In the genomic region with DNA sequence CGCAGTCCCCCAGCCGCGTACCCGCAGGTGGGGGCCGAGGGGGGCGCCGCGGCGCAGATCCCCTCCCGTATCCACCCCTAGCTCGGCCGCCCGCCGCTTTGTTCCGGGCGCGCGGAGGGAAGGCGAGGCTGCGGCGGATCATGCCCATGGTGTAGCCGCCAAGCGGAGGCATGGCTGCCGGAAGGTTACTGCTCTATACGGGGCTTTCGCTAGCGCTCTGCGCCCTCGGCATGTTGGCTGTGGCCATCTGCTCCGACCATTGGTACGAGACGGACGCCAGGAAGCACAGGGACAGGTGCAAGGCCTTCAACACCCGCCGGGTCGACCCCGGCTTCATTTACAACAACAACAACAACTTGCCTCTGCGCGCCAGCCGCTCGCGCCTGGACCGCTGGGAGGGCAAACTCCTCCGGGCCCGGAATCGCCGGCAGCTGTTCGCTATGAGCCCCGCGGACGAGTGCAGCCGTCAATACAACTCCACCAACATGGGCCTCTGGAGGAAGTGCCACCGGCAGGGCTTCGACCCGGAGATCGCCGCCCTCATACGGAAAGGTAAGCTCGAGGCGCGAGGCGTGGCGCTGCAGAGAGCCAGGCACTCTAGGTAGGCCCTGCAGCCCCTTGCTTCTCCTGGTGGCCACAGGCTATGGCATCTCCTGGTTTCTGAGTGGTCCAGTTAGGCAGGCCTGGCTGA, we compare ENCODE assay signal across 8 mouse cellular contexts. TPM values are rescaled to one million over a fixed set of nuclear protein-coding genes. Genes with fewer than 3 reads are reported as not detected.
A peak's percentile ranks its signal among the peaks of the same experiment; 100 is the strongest.
DNase-seq lines count a peak whose midpoint lies in the region; ATAC-seq lines count a peak whose summit lies in the region.

Gene Tmem178b (plus strand): TSS at position 371 of the 691 bp plus-strand sequence.

- ATAC-seq in heart, embryonic 13.5 days (ENCODE audit: extremely low read depth, insufficient number of reproducible peaks, low FRiP score, low TSS enrichment), result no peak
- ATAC-seq in liver, embryonic 15.5 days (ENCODE audit: insufficient read depth), result no peak
- peak; percentile 24; the same call in 1 of the 2 replicates for ATAC-seq in stomach, embryonic 14.5 days (ENCODE audit: insufficient number of reproducible peaks, insufficient read depth, low FRiP score, low read depth)

- no peaks in the 10 kb centered on the region for H3K36me3 ChIP-seq in heart, embryonic 13.5 days
- no peaks in the 10 kb centered on the region for H3K36me3 ChIP-seq in liver, embryonic 15.5 days (replicated peaks)
- H3K36me3 ChIP-seq in stomach, embryonic 14.5 days (ENCODE audit: control insufficient read depth, insufficient read depth, low read length), result no peaks in the 10 kb centered on the region

- H3K27ac ChIP-seq in heart, embryonic 13.5 days (replicated peaks), result no peak within 1 kb of the TSS
- H3K27ac ChIP-seq in liver, embryonic 15.5 days (replicated peaks), result no peak within 1 kb of the TSS
- H3K27ac ChIP-seq in stomach, embryonic 14.5 days (ENCODE audit: low read length), result no peak within 1 kb of the TSS

- H3K9me3 ChIP-seq in heart, embryonic 13.5 days, result no peaks in the 10 kb centered on the region
- no peaks in the 10 kb centered on the region for H3K9me3 ChIP-seq in liver, embryonic 15.5 days (replicated peaks)
- no peaks in the 10 kb centered on the region for H3K9me3 ChIP-seq in stomach, embryonic 14.5 days (ENCODE audit: control insufficient read depth, low read depth, low read length)

- H3K4me3 ChIP-seq in heart, embryonic 13.5 days, result peak within 1 kb of the TSS; percentile 54
- H3K4me3 ChIP-seq in liver, embryonic 15.5 days (replicated peaks), result peak within 1 kb of the TSS; percentile 32
- H3K4me3 ChIP-seq in stomach, embryonic 14.5 days (ENCODE audit: low read depth, low read length), result peak within 1 kb of the TSS; percentile 51

- peak within 1 kb of the TSS; percentile 55 for H3K9ac ChIP-seq in heart, embryonic 13.5 days
- H3K9ac ChIP-seq in liver, embryonic 15.5 days, result no peak within 1 kb of the TSS
- H3K9ac ChIP-seq in stomach, embryonic 14.5 days (replicated peaks; ENCODE audit: low read depth, low read length), result 0 out of 2 replicates have a peak within 1 kb of the TSS, but pooled peaks have one; percentile 14

- H3K27me3 ChIP-seq in heart, embryonic 13.5 days (replicated peaks), result peaks cover 87% of the 10 kb centered on the region
- H3K27me3 ChIP-seq in liver, embryonic 15.5 days, result peaks cover 69% of the 10 kb centered on the region
- peaks cover 32% of the 10 kb centered on the region for H3K27me3 ChIP-seq in stomach, embryonic 14.5 days (ENCODE audit: control insufficient read depth, insufficient read depth, low read length)

- H3K4me1 ChIP-seq in heart, embryonic 13.5 days, result peaks cover 29% of the 10 kb centered on the region
- H3K4me1 ChIP-seq in liver, embryonic 15.5 days (replicated peaks), result peaks cover 4% of the 10 kb centered on the region; the same call in 1 of the 2 replicates
- peaks cover 5% of the 10 kb centered on the region; the same call in 1 of the 2 replicates for H3K4me1 ChIP-seq in stomach, embryonic 14.5 days (ENCODE audit: control insufficient read depth, insufficient read depth, low read length)

- WGBS in heart, embryonic 13.5 days, result under 1% methylated on average over 63 of the region's 63 CpGs
- WGBS in liver, embryonic 15.5 days (ENCODE audit: insufficient replicate concordance), result 1% methylated on average over 63 of the region's 63 CpGs
- WGBS in stomach, embryonic 14.5 days, result under 1% methylated on average over 63 of the region's 63 CpGs

- peak; percentile 23 for DNase-seq in thymus, postnatal 4 days
- no peak for DNase-seq in thymus, adult 18-20 months
- peak; percentile 57 for DNase-seq in embryo, embryonic 10.5 days (ENCODE audit: low spot score)
- DNase-seq in kidney, postnatal 14 days, result peak; percentile 5
- no peak for DNase-seq in urinary bladder, postnatal 4 days (ENCODE audit: low spot score in 2 of 2)

- peak within 1 kb of the TSS; percentile 89 for H3K4me2 ChIP-seq in heart, embryonic 13.5 days
- peak within 1 kb of the TSS; percentile 58 for H3K4me2 ChIP-seq in liver, embryonic 15.5 days
- H3K4me2 ChIP-seq in stomach, embryonic 14.5 days (replicated peaks; ENCODE audit: low read depth, low read length), result peak within 1 kb of the TSS; percentile 97

RNA-seq across cellular contexts. Expression of gene Tmem178b, which starts in this region (rescaled TPM):
- polyA plus RNA-seq in heart, embryonic 13.5 days (2015; fragmentation: Nextera tagmentation; extraction: Ambion mirVana), result 0.03 TPM in 1 of 2 replicates, not detected in the other
- not detected in 2 replicates for polyA plus RNA-seq in liver, embryonic 15.5 days (2015; fragmentation: Nextera tagmentation; extraction: Ambion mirVana)
- 1.5 TPM in 2 replicates for polyA plus RNA-seq in stomach, embryonic 14.5 days (2014; fragmentation: Nextera tagmentation; extraction: Ambion mirVana)

Comparison
In these comparisons a context has a peak if more than half of its experiments do, and no peak if none do; other contexts are left out.
1. DNase-seq: peak in thymus, postnatal 4 days (single experiment), embryo, embryonic 10.5 days (single experiment) and kidney, postnatal 14 days (single experiment); none in thymus, adult 18-20 months (0 of 2) and urinary bladder, postnatal 4 days (0 of 2).
2. Peak in every context shown above with its lines, with median percentiles within 50 percentile points of each other: H3K4me2 ChIP-seq and H3K4me3 ChIP-seq.